Mouse (Mus musculus) CH12.LX (cell line): Measurements from ENCODE around the gene Fn1. TPM values are rescaled to one million over a fixed set of nuclear protein-coding genes. Genes with fewer than 3 reads are reported as not detected.

Source experiments
- DNase-seq: peaks from one replicate; pipeline ENCODE4 v3.0.0-alpha.2; 2013; ENCODE audit errors: extremely low read depth
- H3K27ac ChIP-seq: 2 replicates; pipeline ENCODE4 v1.5.1; 2012; ENCODE audit warnings: low read depth, mild to moderate bottlenecking, control low read depth, moderate library complexity; ENCODE audit not compliant: insufficient read depth
- H3K27me3 ChIP-seq: replicated peaks from 2 replicates; pipeline ENCODE3; 2012; ENCODE audit warnings: inconsistent platforms
- H3K36me3 ChIP-seq, 2 experiments: replicated peaks in 1 of 2; 2 replicates each; pipeline versions ENCODE3 to v1.6.1; 2012; ENCODE audit warnings: inconsistent platforms in 1 of 2, low read length in 1 of 2, mild to moderate bottlenecking in 1 of 2, mixed read lengths in 1 of 2, moderate library complexity in 1 of 2; ENCODE audit not compliant: control insufficient read depth in 1 of 2, insufficient read depth in 1 of 2
- H3K4me1 ChIP-seq, 2 experiments: 2 replicates each; pipeline ENCODE4 v1.6.1; 2012; ENCODE audit warnings: inconsistent platforms in 1 of 2, moderate library complexity in 1 of 2; ENCODE audit not compliant: insufficient read depth in 2 of 2, control insufficient read depth in 1 of 2
- H3K4me2 ChIP-seq: 2 replicates; pipeline ENCODE4 v1.6.1; 2012; ENCODE audit warnings: low read depth, mild to moderate bottlenecking, control low read depth; ENCODE audit not compliant: poor library complexity, insufficient read depth, severe bottlenecking
- H3K4me3 ChIP-seq, 3 experiments: fragments of 150-350 bp in 1 of 3; sonication (generic) in 1 of 3; replicated peaks in 1 of 3; 2 replicates each; pipeline versions ENCODE3 to v1.5.1; 2011 to 2012; ENCODE audit warnings: low read depth in 2 of 3, low read length in 2 of 3, mild to moderate bottlenecking in 2 of 3, moderate library complexity in 2 of 3, control low read depth in 1 of 3, improper control_type of control experiment in 1 of 3, inconsistent platforms in 1 of 3, mixed read lengths in 1 of 3; ENCODE audit not compliant: poor library complexity in 1 of 3
- H3K79me2 ChIP-seq: replicated peaks from 2 replicates; pipeline ENCODE4 v1.6.1; 2012; ENCODE audit warnings: mild to moderate bottlenecking, moderate library complexity; ENCODE audit not compliant: control insufficient read depth, poor library complexity, insufficient read depth, severe bottlenecking; ENCODE audit errors: extremely low read depth
- H3K9ac ChIP-seq: 2 replicates; pipeline ENCODE4 v1.6.1; 2012; ENCODE audit warnings: low read depth, mild to moderate bottlenecking, control low read depth, moderate library complexity; ENCODE audit not compliant: insufficient read depth
- H3K9me3 ChIP-seq: replicated peaks from 2 replicates; pipeline ENCODE3; 2012; ENCODE audit warnings: low read length, inconsistent platforms, mixed read lengths
- BHLHE40 ChIP-seq: IDR thresholded peaks from 2 replicates; pipeline ENCODE4 v1.6.1; 2011; ENCODE audit warnings: mild to moderate bottlenecking, low read depth, low read length, improper control_type of control experiment
- CHD1 ChIP-seq: IDR thresholded peaks from 2 replicates; pipeline ENCODE4 v1.6.1; 2012; ENCODE audit warnings: low read depth, low read length, improper control_type of control experiment, inconsistent platforms
- E2F4 ChIP-seq: IDR thresholded peaks from 2 replicates; pipeline ENCODE4 v1.6.1; 2011; ENCODE audit warnings: low read depth, low read length, improper control_type of control experiment; ENCODE audit not compliant: insufficient replicate concordance
- ELF1 ChIP-seq: IDR thresholded peaks from 2 replicates; pipeline ENCODE4 v1.6.1; 2014; ENCODE audit warnings: low read depth, mild to moderate bottlenecking, inconsistent platforms, low read length, improper control_type of control experiment
- EP300 ChIP-seq: IDR thresholded peaks from 2 replicates; pipeline ENCODE4 v1.6.1; 2011; ENCODE audit warnings: low read length, improper control_type of control experiment
- GABPA ChIP-seq: IDR thresholded peaks from 2 replicates; pipeline ENCODE4 v1.6.1; 2012; ENCODE audit warnings: low read depth, low read length, improper control_type of control experiment, inconsistent platforms; ENCODE audit not compliant: insufficient replicate concordance
- IRF4 ChIP-seq: IDR thresholded peaks from 2 replicates; pipeline ENCODE4 v1.6.1; 2014; ENCODE audit warnings: low read depth, mild to moderate bottlenecking, inconsistent platforms, low read length, improper control_type of control experiment
- JUN ChIP-seq: IDR thresholded peaks from 2 replicates; pipeline ENCODE4 v1.6.1; 2011; ENCODE audit warnings: low read depth, mild to moderate bottlenecking, low read length, improper control_type of control experiment, moderate library complexity; ENCODE audit not compliant: insufficient read depth
- MAFK ChIP-seq: IDR thresholded peaks from 2 replicates; pipeline ENCODE4 v1.6.1; 2011; ENCODE audit warnings: low read length, improper control_type of control experiment; ENCODE audit not compliant: insufficient replicate concordance
- MAZ ChIP-seq: IDR thresholded peaks from 2 replicates; pipeline ENCODE4 v1.6.1; 2012; ENCODE audit warnings: low read depth, mild to moderate bottlenecking, inconsistent platforms, low read length, improper control_type of control experiment, moderate library complexity
- MEF2A ChIP-seq: IDR thresholded peaks from 2 replicates; pipeline ENCODE4 v1.6.1; 2014; ENCODE audit warnings: low read depth, mild to moderate bottlenecking, inconsistent platforms, low read length, improper control_type of control experiment, borderline replicate concordance
- NRF1 ChIP-seq: IDR thresholded peaks from 2 replicates; pipeline ENCODE4 v1.6.1; 2014; ENCODE audit warnings: low read depth, mild to moderate bottlenecking, inconsistent platforms, low read length, improper control_type of control experiment, moderate library complexity
- PAX5 ChIP-seq: IDR thresholded peaks from 2 replicates; pipeline ENCODE4 v1.6.1; 2012; ENCODE audit warnings: low read length, inconsistent platforms, mixed read lengths
- POLR2A ChIP-seq: IDR thresholded peaks from 2 replicates; pipeline ENCODE4 v1.6.1; 2011; ENCODE audit warnings: low read depth, mild to moderate bottlenecking, improper control_type of control experiment, low read length
- POLR2AphosphoS2 ChIP-seq: IDR thresholded peaks from 2 replicates; pipeline ENCODE4 v1.6.1; 2011; ENCODE audit warnings: low read depth, low read length, improper control_type of control experiment
- RAD21 ChIP-seq: IDR thresholded peaks from 2 replicates; pipeline ENCODE4 v1.6.1; 2011; ENCODE audit warnings: low read depth, mild to moderate bottlenecking, low read length, improper control_type of control experiment, moderate library complexity
- SIN3A ChIP-seq: IDR thresholded peaks from 2 replicates; pipeline ENCODE4 v1.6.1; 2012; ENCODE audit warnings: low read length, improper control_type of control experiment, inconsistent platforms
- TBP ChIP-seq: conservative IDR thresholded peaks from 2 replicates; pipeline ENCODE4 v1.6.1; 2011; ENCODE audit warnings: low read depth, low read length, improper control_type of control experiment
- UBTF ChIP-seq: IDR thresholded peaks from 2 replicates; pipeline ENCODE4 v1.6.1; 2012; ENCODE audit warnings: low read depth, mild to moderate bottlenecking, inconsistent platforms, low read length, improper control_type of control experiment, moderate library complexity
- USF1 ChIP-seq: IDR thresholded peaks from 2 replicates; pipeline ENCODE4 v1.6.1; 2014; ENCODE audit warnings: low read depth, mild to moderate bottlenecking, inconsistent platforms, low read length, improper control_type of control experiment
- USF2 ChIP-seq: conservative IDR thresholded peaks from 2 replicates; pipeline ENCODE4 v1.6.1; 2011; ENCODE audit warnings: low read depth, low read length, improper control_type of control experiment
- ZKSCAN1 ChIP-seq: IDR thresholded peaks from 2 replicates; pipeline ENCODE4 v1.6.1; 2012; ENCODE audit warnings: low read depth, inconsistent platforms, low read length, improper control_type of control experiment, borderline replicate concordance
- ZMIZ1 ChIP-seq: IDR thresholded peaks from 2 replicates; pipeline ENCODE4 v1.6.1; 2012; ENCODE audit warnings: low read depth, mild to moderate bottlenecking, inconsistent platforms, low read length, improper control_type of control experiment
- ZNF384 ChIP-seq: IDR thresholded peaks from 2 replicates; pipeline ENCODE4 v1.6.1; 2012; ENCODE audit warnings: low read depth, low read length, improper control_type of control experiment, inconsistent platforms
- dilution Hi-C: fragments of 300-500 bp; cut with MboI; formaldehyde crosslinking; loops from 2 replicates; pipeline ENCODE4 v1.14.3; 2020; ENCODE audit warnings: low sequenced_read_pairs; ENCODE audit not compliant: extremely low pct_unique_long_range_greater_than_20kb, extremely low pct_ligation_motif_present
- in situ Hi-C: fragments of 300-500 bp; cut with MboI; formaldehyde crosslinking; loops from 3 replicates; pipeline ENCODE4 v1.14.3; 2019; ENCODE audit warnings: low sequenced_read_pairs, low pct_ligation_motif_present, low pct_unique_long_range_greater_than_20kb, mixed read lengths
- polyA plus RNA-seq: library from polyadenylated mRNA; unstranded; fragments of >175 nt; gene quantifications from 2 replicates; pipeline ENCODE4 v1.2.1, GENCODE M21; 2012; ENCODE audit warnings: low read depth; ENCODE audit not compliant: insufficient read length
- total RNA-seq, 2 experiments: library from RNA; depleted of rRNA; stranded (reverse); fragments of 300-350 nt in 1 of 2; fragments of >200 nt in 1 of 2; gene quantifications; 2 replicates each; pipeline ENCODE4 v1.2.3; 2012 to 2014

Gene Fn1
- total and polyA plus RNA-seq, 3 experiments = 0.17 to 0.20 TPM; not detected in 1

DNA sequence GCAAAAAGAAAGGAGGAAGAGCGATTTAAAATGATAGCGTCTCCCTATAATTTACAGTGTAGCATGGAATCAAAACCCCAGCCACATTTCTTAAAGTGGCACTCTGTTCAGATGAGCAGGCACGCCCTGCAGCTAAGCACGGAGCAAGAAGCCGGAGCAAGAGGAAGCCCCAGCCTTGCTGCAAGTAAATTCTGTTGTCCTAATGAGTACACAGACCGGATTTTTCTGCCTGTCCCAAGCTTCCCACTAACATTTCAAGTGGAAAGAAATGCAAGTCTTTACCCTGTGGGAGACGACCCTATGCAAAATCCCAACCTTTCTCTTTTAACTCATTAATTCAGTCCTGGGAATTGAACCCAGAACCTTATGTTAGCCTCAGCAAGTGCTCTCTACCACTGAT is 4.8 kb downstream of the Fn1 start:
- Histone ChIP-seq H3K9me3 (no peaks in the 10 kb centered on the region), H3K36me3 (no peaks in the 10 kb centered on the region), H3K79me2 (no peaks in the 10 kb centered on the region), H3K4me3 (no peak overlapping the region), H3K9ac (no peak overlapping the region), H3K27me3 (no peaks in the 10 kb centered on the region), H3K4me1 (peaks cover 0 to 14% of the 10 kb centered on the region in 2 experiments; a peak in 2 of 4 replicates), H3K4me2 (no peak overlapping the region), H3K27ac (no peak overlapping the region)
- DNase-seq = no peak
- in situ Hi-C loops (no loop called here), dilution Hi-C loops (no loop called here)
- TF ChIP-seq EP300 = no peak
- no peak for TF ChIP-seq BHLHE40
- TF ChIP-seq POLR2A = no peak
- no peak for TF ChIP-seq ZMIZ1
- no peak for TF ChIP-seq ZKSCAN1
- TF ChIP-seq E2F4 = no peak
- TF ChIP-seq MAZ = no peak
- no peak for TF ChIP-seq MEF2A
- no peak for TF ChIP-seq CHD1
- no peak for TF ChIP-seq USF1
- TF ChIP-seq JUN = no peak
- no peak for TF ChIP-seq NRF1

DNA sequence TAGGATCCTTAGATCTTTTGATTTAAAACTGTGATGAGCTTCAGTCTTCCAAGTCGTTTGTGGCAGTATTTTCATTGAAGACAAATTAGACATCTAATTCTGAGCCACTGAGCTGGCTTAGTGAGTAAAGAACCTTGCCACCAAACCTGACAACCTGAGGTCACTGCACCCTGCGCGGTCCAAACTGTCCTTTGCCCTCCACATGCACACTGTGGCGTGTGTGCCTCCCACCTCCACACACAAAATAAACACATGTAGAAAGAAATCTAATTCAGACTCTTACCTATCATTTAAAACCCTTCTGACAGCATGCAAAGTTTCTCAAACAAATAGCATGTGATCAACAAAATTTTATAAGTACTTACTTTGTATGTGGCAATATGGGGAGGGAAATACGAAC is 6.2 kb downstream of the Fn1 start:
- Histone ChIP-seq H3K36me3 (no peaks in the 10 kb centered on the region), H3K4me2 (no peak overlapping the region), H3K27me3 (no peaks in the 10 kb centered on the region), H3K27ac (no peak overlapping the region), H3K79me2 (no peaks in the 10 kb centered on the region), H3K9ac (no peak overlapping the region), H3K4me1 (peaks cover 0 to 13% of the 10 kb centered on the region in 2 experiments; a peak in 2 of 4 replicates), H3K4me3 (no peak overlapping the region), H3K9me3 (no peaks in the 10 kb centered on the region)
- in situ Hi-C loops (no loop called here), dilution Hi-C loops (no loop called here)
- TF ChIP-seq GABPA = no peak
- no peak for TF ChIP-seq ZKSCAN1
- no peak for TF ChIP-seq BHLHE40
- no peak for TF ChIP-seq POLR2A
- no peak for TF ChIP-seq ZNF384
- no peak for TF ChIP-seq TBP
- TF ChIP-seq IRF4 = no peak
- TF ChIP-seq POLR2AphosphoS2 = no peak
- no peak for TF ChIP-seq USF2
- TF ChIP-seq MEF2A = no peak
- TF ChIP-seq ZMIZ1 = no peak
- no peak for TF ChIP-seq NRF1
- TF ChIP-seq E2F4 = no peak
- no peak for TF ChIP-seq RAD21
- no peak for TF ChIP-seq MAFK
- TF ChIP-seq PAX5 = no peak
- TF ChIP-seq ELF1 = no peak
- TF ChIP-seq UBTF = no peak
- TF ChIP-seq SIN3A = no peak
- DNase-seq = no peak
